Mouse (Mus musculus) midbrain, postnatal 0 days (tissue): ENCODE results near the gene Cks1b. TPM values are rescaled to one million over a fixed set of nuclear protein-coding genes. Genes with fewer than 3 reads are reported as not detected.
A peak's percentile ranks its signal among the peaks of the same experiment; 100 is the strongest.

Experiments
- ATAC-seq: fragments of 200-750 bp; cut with Nextera tagmentation; 2 replicates; pipeline ENCODE4 v1.8.0; 2017; ENCODE audit warnings: moderate number of reproducible peaks, mild to moderate bottlenecking, moderate TSS enrichment, moderate library complexity; ENCODE audit not compliant: low FRiP score
- DNase-seq: peaks from one replicate; pipeline ENCODE4 v3.0.0-alpha.2; 2015; ENCODE audit warnings: low spot score
- H3K27ac ChIP-seq: fragments of 300-500 bp; sonication (generic); 2 replicates; pipeline ENCODE4 v1.5.1; 2014; ENCODE audit warnings: low read depth, mild to moderate bottlenecking, low read length, mixed read lengths
- H3K27me3 ChIP-seq: fragments of 300-500 bp; sonication (generic); 2 replicates; pipeline ENCODE4 v1.6.1; 2014; ENCODE audit warnings: low read length, control low read depth, mixed read lengths; ENCODE audit not compliant: insufficient read depth
- H3K36me3 ChIP-seq: fragments of 300-500 bp; sonication (generic); 2 replicates; pipeline ENCODE4 v1.6.1; 2014; ENCODE audit warnings: low read length, control low read depth, mixed read lengths; ENCODE audit not compliant: insufficient read depth
- H3K4me1 ChIP-seq: fragments of 300-500 bp; sonication (generic); 2 replicates; pipeline ENCODE4 v1.6.1; 2014; ENCODE audit warnings: mild to moderate bottlenecking, control low read depth, antibody characterized with exemption, low read length, mixed read lengths; ENCODE audit not compliant: insufficient read depth
- H3K4me2 ChIP-seq: fragments of 300-500 bp; sonication (generic); 2 replicates; pipeline ENCODE4 v1.6.1; 2014; ENCODE audit warnings: low read depth, mild to moderate bottlenecking, low read length, mixed read lengths; ENCODE audit not compliant: poor library complexity, severe bottlenecking
- H3K4me3 ChIP-seq: fragments of 300-500 bp; sonication (generic); 2 replicates; pipeline ENCODE4 v1.5.1; 2014; ENCODE audit warnings: low read depth, mild to moderate bottlenecking, low read length, moderate library complexity
- H3K9ac ChIP-seq: fragments of 300-500 bp; sonication (generic); replicated peaks from 2 replicates; pipeline ENCODE4 v1.6.1; 2014; ENCODE audit warnings: mild to moderate bottlenecking, low read length, moderate library complexity, mixed read lengths; ENCODE audit not compliant: poor library complexity, severe bottlenecking
- H3K9me3 ChIP-seq: fragments of 300-500 bp; sonication (generic); 2 replicates; pipeline ENCODE4 v1.6.1; 2016; ENCODE audit warnings: low read length, control low read depth
- CTCF ChIP-seq: IDR thresholded peaks from 2 replicates; pipeline ENCODE4 v1.5.1; 2016; ENCODE audit warnings: antibody characterized with exemption, mild to moderate bottlenecking
- WGBS: fragments of 180-500 bp; shearing (Covaris S2); extraction: QIAGEN DNeasy Blood & Tissue Kit; methylation state at CpG from one replicate; pipeline ENCODE4 v1.1.7; 2014; 5-methylcytosine and 5-hydroxymethylcytosine counted together
- polyA plus RNA-seq: library from polyadenylated mRNA; unstranded; fragments of >200 nt; fragmentation: Nextera tagmentation; extraction: Ambion mirVana; gene quantifications from 2 replicates; pipeline ENCODE4 v1.2.1, GENCODE M21; 2015
- total RNA-seq: library from RNA; depleted of rRNA; stranded (reverse); fragments of >200 nt; gene quantifications from 2 replicates; pipeline ENCODE4 v1.2.3, GENCODE M21; 2014

The Cks1b gene
- total and polyA plus RNA-seq, 2 experiments from 2014 or later = 29.2 to 69.6 TPM

DNA sequence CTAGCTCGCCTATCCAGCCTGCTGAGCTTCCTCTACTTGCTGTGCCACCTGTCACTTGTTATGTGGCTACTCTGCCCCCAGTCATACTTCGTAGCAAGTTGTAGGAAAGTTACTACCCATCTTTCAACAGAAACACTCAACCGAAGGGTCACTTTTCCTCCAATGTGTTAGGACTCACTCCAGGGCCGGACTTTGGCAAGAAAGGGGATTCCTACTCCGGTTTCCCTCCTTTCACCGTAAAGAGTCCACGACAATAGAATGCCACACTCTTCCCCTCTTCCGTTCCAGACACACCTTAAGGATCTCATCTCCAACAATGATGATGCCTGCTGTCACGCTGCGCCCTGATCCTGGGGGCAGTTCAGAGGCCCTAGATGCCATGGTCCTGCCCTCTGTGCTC, 7.3 kb downstream of the Cks1b start:
- Histone ChIP-seq H3K4me3 (peak overlapping the region; percentile 41), H3K9me3 (no peaks in the 10 kb centered on the region), H3K4me2 (peak overlapping the region; percentile 66), H3K27me3 (no peaks in the 10 kb centered on the region), H3K27ac (peak overlapping the region; percentile 60), H3K4me1 (peaks cover 4% of the 10 kb centered on the region; the same call in 1 of the 2 replicates), H3K9ac (peak overlapping the region; percentile 59), H3K36me3 (no peaks in the 10 kb centered on the region; the same call in 1 of the 2 replicates)
- 79% methylated on average over 10 of the region's 10 CpGs for WGBS
- DNase-seq (no peak), ATAC-seq (no peak)
- no peak for TF ChIP-seq CTCF

DNA sequence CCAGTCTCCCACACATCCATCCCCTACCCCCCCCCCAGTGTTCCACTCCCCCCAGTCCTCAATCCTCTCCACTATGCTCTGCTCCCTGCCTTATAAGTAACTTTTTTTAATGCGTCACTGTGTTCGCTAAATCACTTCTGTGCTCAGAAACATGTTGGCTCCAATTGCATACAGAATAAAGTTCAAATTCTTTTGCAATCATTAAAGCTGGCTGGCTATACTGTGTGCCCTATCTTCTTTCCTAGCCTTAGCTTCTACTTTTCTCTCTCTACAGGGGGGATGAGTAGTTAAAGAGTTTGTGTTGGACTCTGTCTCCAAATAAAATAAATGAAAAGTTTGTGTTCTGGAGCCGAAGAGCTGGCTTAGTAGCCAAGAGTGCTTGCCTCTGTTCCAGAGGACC, 8.5 kb downstream of the Cks1b start:
- no peak overlapping the region for H3K27ac ChIP-seq
- 87% methylated on average over 3 of the region's 3 CpGs for WGBS
- no peaks in the 10 kb centered on the region for H3K27me3 ChIP-seq
- no peak overlapping the region for H3K9ac ChIP-seq
- H3K36me3 ChIP-seq = no peaks in the 10 kb centered on the region; the same call in 1 of the 2 replicates
- peaks cover 4% of the 10 kb centered on the region; the same call in 1 of the 2 replicates for H3K4me1 ChIP-seq
- DNase-seq (no peak), ATAC-seq (no peak)
- no peak overlapping the region for H3K4me3 ChIP-seq
- TF ChIP-seq CTCF = no peak
- no peak overlapping the region for H3K4me2 ChIP-seq
- H3K9me3 ChIP-seq = no peaks in the 10 kb centered on the region

DNA sequence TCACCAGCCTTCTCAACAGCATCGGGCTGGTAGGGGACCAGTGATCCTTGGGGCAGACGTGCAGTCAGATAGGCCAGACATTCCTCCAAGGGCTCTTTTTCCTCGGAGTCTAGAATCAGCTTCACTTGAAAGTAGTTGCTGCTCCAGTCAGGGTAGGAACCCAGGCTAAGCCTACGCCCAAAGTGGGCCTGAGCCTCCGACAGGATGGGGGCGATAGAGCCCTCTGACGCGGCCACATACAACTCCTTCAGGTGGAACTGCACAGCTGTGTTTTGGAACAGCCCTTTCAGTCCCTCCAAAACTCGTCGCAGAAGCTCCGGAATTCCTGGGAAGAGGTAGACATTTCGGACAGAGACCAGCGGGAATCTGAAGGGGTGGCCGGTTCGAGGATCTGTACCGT, 9.7 kb downstream of the Cks1b start:
- no peak overlapping the region for H3K9ac ChIP-seq
- no peak for TF ChIP-seq CTCF
- no peak overlapping the region for H3K4me3 ChIP-seq
- peaks cover 4% of the 10 kb centered on the region; the same call in 1 of the 2 replicates for H3K4me1 ChIP-seq
- no peaks in the 10 kb centered on the region for H3K9me3 ChIP-seq
- no peak for ATAC-seq
- 68% methylated on average over 16 of the region's 16 CpGs for WGBS
- no peak overlapping the region for H3K27ac ChIP-seq
- no peak for DNase-seq
- H3K4me2 ChIP-seq = no peak overlapping the region
- 0 out of 2 replicates have a peak, but pooled peaks cover 3% of the 10 kb centered on the region for H3K36me3 ChIP-seq
- H3K27me3 ChIP-seq = no peaks in the 10 kb centered on the region

DNA sequence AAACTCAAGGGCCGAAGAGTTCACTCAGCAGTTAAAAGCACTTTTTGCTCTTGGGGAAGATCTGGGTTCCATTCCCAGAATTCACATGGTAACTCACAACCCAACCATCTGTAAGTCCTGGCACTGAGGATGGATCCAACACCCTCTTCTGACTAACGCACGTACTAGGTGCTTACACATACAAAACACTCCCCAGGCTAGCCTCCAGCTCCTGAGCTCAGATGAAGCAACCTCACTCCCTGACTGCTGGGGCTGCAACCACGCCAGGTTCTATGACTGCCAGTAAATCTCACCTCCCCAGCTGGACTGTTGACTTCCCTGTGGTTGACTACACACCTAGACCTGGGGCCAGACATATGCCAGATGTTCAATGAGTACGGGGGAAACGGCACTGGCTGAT, 11.3 kb downstream of the Cks1b start:
- DNase-seq = no peak
- H3K36me3 ChIP-seq = peaks cover 18% of the 10 kb centered on the region
- H3K4me2 ChIP-seq = no peak overlapping the region
- H3K9ac ChIP-seq = no peak overlapping the region
- WGBS = 92% methylated on average over 6 of the region's 6 CpGs
- H3K4me3 ChIP-seq = no peak overlapping the region
- H3K27ac ChIP-seq = no peak overlapping the region
- no peaks in the 10 kb centered on the region for H3K9me3 ChIP-seq
- no peaks in the 10 kb centered on the region for H3K27me3 ChIP-seq
- TF ChIP-seq CTCF = no peak
- H3K4me1 ChIP-seq = peaks cover 4% of the 10 kb centered on the region; the same call in 1 of the 2 replicates
- ATAC-seq = no peak

DNA sequence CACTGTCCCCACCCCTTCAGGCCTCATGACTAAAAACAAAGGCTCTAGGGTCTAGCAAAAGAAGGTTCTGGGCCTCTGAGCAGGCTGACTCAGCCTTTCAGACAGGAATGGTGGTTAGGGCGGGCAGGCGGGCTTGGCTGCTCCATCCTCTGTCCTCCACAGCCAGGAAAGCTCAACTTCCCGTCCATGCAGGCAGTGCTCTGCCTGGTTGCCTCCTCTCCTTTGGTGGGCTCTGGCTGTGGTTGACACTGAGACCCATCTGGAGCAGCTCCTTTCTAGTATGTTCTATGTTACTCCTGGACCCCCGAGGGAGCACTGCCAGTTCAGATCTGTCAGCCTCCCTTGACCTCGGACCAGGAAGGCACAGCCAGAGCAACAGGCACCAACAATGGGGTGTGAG, 15.5 kb downstream of the Cks1b start, which contains the start of gene Lenep:
Gene Lenep (minus strand): TSS at position 101 of the 400 bp plus-strand sequence.
- DNase-seq (no peak), ATAC-seq (no peak)
- no peaks in the 10 kb centered on the region for H3K9me3 ChIP-seq
- H3K27me3 ChIP-seq = no peaks in the 10 kb centered on the region
- no peak within 1 kb of the TSS for H3K4me3 ChIP-seq
- H3K9ac ChIP-seq = no peak within 1 kb of the TSS
- peaks cover 23% of the 10 kb centered on the region for H3K36me3 ChIP-seq
- no peak for TF ChIP-seq CTCF
- H3K4me2 ChIP-seq = no peak within 1 kb of the TSS
- 58% methylated on average over 5 of the region's 5 CpGs for WGBS
- H3K4me1 ChIP-seq = no peaks in the 10 kb centered on the region
- H3K27ac ChIP-seq = no peak within 1 kb of the TSS

DNA sequence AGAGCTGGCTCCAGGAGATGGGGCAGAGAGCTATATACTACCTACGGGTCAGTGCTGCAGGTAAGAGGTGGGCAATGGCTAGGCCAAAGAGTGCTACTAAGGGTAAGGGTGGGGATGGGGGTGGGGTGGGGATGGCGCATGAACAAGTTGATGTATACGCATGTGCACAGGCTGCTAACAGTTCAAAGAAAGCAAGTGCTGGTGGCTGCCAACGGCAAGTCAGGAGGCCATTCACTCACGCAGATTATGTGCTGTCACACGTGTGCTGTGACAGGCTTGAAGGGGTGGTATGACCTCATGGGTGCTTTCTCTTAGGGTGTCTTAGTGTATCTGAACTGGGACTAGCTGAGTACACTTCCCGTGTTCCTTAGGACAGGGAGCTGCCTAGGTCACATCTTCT, 16.9 kb downstream of the Cks1b start:
- no peak for TF ChIP-seq CTCF
- Histone ChIP-seq H3K4me1 (peaks cover under 1% of the 10 kb centered on the region; the same call in 1 of the 2 replicates), H3K27me3 (peaks cover 2% of the 10 kb centered on the region; the same call in 1 of the 2 replicates), H3K9me3 (no peaks in the 10 kb centered on the region), H3K36me3 (peaks cover 23% of the 10 kb centered on the region), H3K4me3 (no peak overlapping the region), H3K4me2 (no peak overlapping the region), H3K9ac (no peak overlapping the region), H3K27ac (no peak overlapping the region)
- WGBS = 87% methylated on average over 7 of the region's 7 CpGs
- ATAC-seq (no peak), DNase-seq (no peak)
